Mouse (Mus musculus): ENCODE data around the gene Vkorc1l1.
A peak's percentile ranks its signal among the peaks of the same experiment; 100 is the strongest.

The Vkorc1l1 gene

GRCm38 (mm10) chr5:129942073-129942939 is 536 bp downstream of the Vkorc1l1 start:
- peak in 1 of 2 experiments; percentile 32 for DNase-seq (ENCODE audit: low spot score in 2 of 2)

GRCm38 (mm10) chr5:129943402-129943801 is 1.6 kb downstream of the Vkorc1l1 start:
- DNase-seq (ENCODE audit: low spot score in 2 of 2) = no peak

- no peak for DNase-seq (ENCODE audit: low spot score in 2 of 2)
Measured at GRCm38 (mm10) chr5:129947528-129948033, 5.8 kb downstream of the Vkorc1l1 start.

GRCm38 (mm10) chr5:129952143-129952542 is 10.4 kb downstream of the Vkorc1l1 start:
- DNase-seq (ENCODE audit: low spot score in 2 of 2) = no peak

GRCm38 (mm10) chr5:129954473-129955254 is 12.9 kb downstream of the Vkorc1l1 start:
- DNase-seq (ENCODE audit: low spot score in 2 of 2) = no peak

GRCm38 (mm10) chr5:129955792-129956191 is 14.0 kb downstream of the Vkorc1l1 start:
- DNase-seq (ENCODE audit: low spot score in 2 of 2) = no peak

- DNase-seq (ENCODE audit: low spot score in 2 of 2) = no peak
Measured at GRCm38 (mm10) chr5:129963224-129963623, 21.5 kb downstream of the Vkorc1l1 start.

- DNase-seq (ENCODE audit: low spot score in 2 of 2) = no peak
Measured at GRCm38 (mm10) chr5:129966448-129966847, 24.7 kb downstream of the Vkorc1l1 start.

- DNase-seq (ENCODE audit: low spot score in 2 of 2) = no peak
Measured at GRCm38 (mm10) chr5:129968417-129968816, 26.6 kb downstream of the Vkorc1l1 start.

- no peak for DNase-seq (ENCODE audit: low spot score in 2 of 2)
Measured at GRCm38 (mm10) chr5:129971491-129971890, 29.7 kb downstream of the Vkorc1l1 start.

- DNase-seq (ENCODE audit: low spot score in 2 of 2) = no peak
Measured at GRCm38 (mm10) chr5:129974354-129974753, 32.6 kb downstream of the Vkorc1l1 start.

GRCm38 (mm10) chr5:129974866-129975311 is 33.1 kb downstream of the Vkorc1l1 start:
- DNase-seq (ENCODE audit: low spot score in 2 of 2) = no peak

- no peak for DNase-seq (ENCODE audit: low spot score in 2 of 2)
Measured at GRCm38 (mm10) chr5:129977768-129978167, 36.0 kb downstream of the Vkorc1l1 start.

GRCm38 (mm10) chr5:129978608-129979007 is 36.8 kb downstream of the Vkorc1l1 start:
- DNase-seq (ENCODE audit: low spot score in 2 of 2) = no peak

- DNase-seq (ENCODE audit: low spot score in 2 of 2) = no peak
Measured at GRCm38 (mm10) chr5:129980216-129980615, 38.4 kb downstream of the Vkorc1l1 start.

- no peak for DNase-seq (ENCODE audit: low spot score in 2 of 2)
Measured at GRCm38 (mm10) chr5:129989376-129989775, 47.6 kb downstream of the Vkorc1l1 start.

- no peak for DNase-seq (ENCODE audit: low spot score in 2 of 2)
Measured at GRCm38 (mm10) chr5:129991898-129992297, 50.1 kb downstream of the Vkorc1l1 start.

- no peak for DNase-seq (ENCODE audit: low spot score in 2 of 2)
Measured at GRCm38 (mm10) chr5:129993374-129993773, 51.6 kb downstream of the Vkorc1l1 start.

GRCm38 (mm10) chr5:129994989-129995388 is 53.2 kb downstream of the Vkorc1l1 start:
- no peak for DNase-seq (ENCODE audit: low spot score in 2 of 2)

- DNase-seq (ENCODE audit: low spot score in 2 of 2) = no peak
Measured at GRCm38 (mm10) chr5:129997700-129998099, 55.9 kb downstream of the Vkorc1l1 start.

- DNase-seq (ENCODE audit: low spot score in 2 of 2) = peak in 1 of 2 experiments; percentile 44
Measured at GRCm38 (mm10) chr5:129999097-129999496, 57.3 kb downstream of the Vkorc1l1 start.

GRCm38 (mm10) chr5:130000735-130001134 is 59.0 kb downstream of the Vkorc1l1 start:
- no peak for DNase-seq (ENCODE audit: low spot score in 2 of 2)

Data from cerebellum, postnatal 4 days (tissue).